Mouse (Mus musculus): ENCODE data around the gene Trpc2.

GRCm38 (mm10) chr7:102035534-102035933 lies 47.4 kb upstream of the Trpc2 start:
- no peak for TF ChIP-seq CTCF (IDR thresholded peaks at IDR 0.05; ENCODE audit: control insufficient read depth, insufficient read depth, low read length)
- TF ChIP-seq POLR2A (IDR thresholded peaks at IDR 0.05; ENCODE audit: borderline replicate concordance, control insufficient read depth, low read depth, low read length), result no peak

Data from bone marrow, adult 2 months (tissue).